Mouse (Mus musculus): ENCODE data around the gene Lrrfip2. TPM values are rescaled to one million over a fixed set of nuclear protein-coding genes. Genes with fewer than 3 reads are reported as not detected.

The Lrrfip2 gene
- total and polyA plus RNA-seq, 2 experiments from 2014 or later, result 73.9 to 86.6 TPM

DNA sequence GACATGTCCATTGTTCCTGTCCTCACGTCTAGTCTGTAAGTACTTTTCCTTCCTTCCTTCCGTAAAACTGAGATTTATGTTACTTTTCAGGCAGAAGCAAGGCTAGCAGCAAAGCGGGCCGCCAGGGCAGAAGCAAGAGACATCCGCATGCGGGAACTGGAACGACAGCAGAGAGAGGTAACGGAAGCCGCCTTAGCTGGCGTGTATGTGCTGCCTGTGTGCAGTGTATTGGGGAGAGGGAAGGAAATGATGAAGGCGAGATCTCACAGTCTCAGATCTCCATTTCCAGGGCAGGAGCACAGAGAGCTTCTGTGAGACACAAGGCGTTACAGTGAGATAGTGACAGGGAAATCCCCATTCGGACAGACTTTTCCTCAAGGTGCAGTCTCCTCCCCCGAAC lies 43.8 kb downstream of the Lrrfip2 start:
- H3K9me3 ChIP-seq (replicated peaks; ENCODE audit: control insufficient read depth, low read length), result no peaks in the 10 kb centered on the region
- H3K27me3 ChIP-seq (ENCODE audit: control insufficient read depth, insufficient read depth, low read length), result no peaks in the 10 kb centered on the region

DNA sequence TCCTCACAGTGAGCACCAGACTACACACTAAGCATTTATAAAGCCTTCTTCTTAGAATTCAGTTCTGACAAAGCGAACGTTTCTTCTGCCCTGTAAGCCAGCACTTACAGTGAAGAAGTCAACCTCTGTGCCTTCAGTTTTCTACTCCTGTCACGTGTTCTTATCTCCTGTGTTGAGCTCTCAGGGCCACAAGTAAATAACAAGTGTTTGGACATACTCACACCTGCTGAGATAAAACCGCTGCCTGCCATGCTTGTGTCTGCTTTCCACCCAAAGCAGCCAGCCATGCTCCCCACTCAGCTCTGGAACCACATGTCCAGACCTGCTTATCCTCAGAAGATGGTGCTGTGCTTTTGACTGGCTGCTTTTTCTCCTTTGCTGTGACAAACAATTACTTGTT lies 49.2 kb downstream of the Lrrfip2 start:
- Histone ChIP-seq H3K4me3 (ENCODE audit: low read depth, low read length) (no peak overlapping the region), H3K27me3 (ENCODE audit: control insufficient read depth, insufficient read depth, low read length) (no peaks in the 10 kb centered on the region), H3K4me2 (ENCODE audit: low read depth, low read length) (no peak overlapping the region), H3K9ac (replicated peaks; ENCODE audit: low read depth, low read length) (no peak overlapping the region), H3K27ac (ENCODE audit: low read depth) (no peak overlapping the region), H3K9me3 (replicated peaks; ENCODE audit: control insufficient read depth, low read length) (no peaks in the 10 kb centered on the region), H3K4me1 (ENCODE audit: control insufficient read depth, insufficient read depth) (0 out of 2 replicates have a peak, but pooled peaks cover 16% of the 10 kb centered on the region), H3K36me3 (replicated peaks; ENCODE audit: control insufficient read depth, insufficient read depth, low read length) (peaks cover 2% of the 10 kb centered on the region)
- ATAC-seq (ENCODE audit: insufficient read depth, low read depth), result no peak
- no peak for DNase-seq (ENCODE audit: low spot score)
- no peak for TF ChIP-seq CTCF (IDR thresholded peaks at IDR 0.05; ENCODE audit: low read depth)
- TF ChIP-seq EP300 (IDR thresholded peaks at IDR 0.05; ENCODE audit: low read depth), result no peak
- 35% methylated on average over 4 of the region's 4 CpGs for WGBS

More for the DNA sequence above, 43.8 kb downstream of the Lrrfip2 start:
- Histone ChIP-seq H3K27ac (ENCODE audit: low read depth) (no peak overlapping the region), H3K4me2 (ENCODE audit: low read depth, low read length) (no peak overlapping the region), H3K36me3 (replicated peaks; ENCODE audit: control insufficient read depth, insufficient read depth, low read length) (peaks cover 8% of the 10 kb centered on the region), H3K4me3 (ENCODE audit: low read depth, low read length) (no peak overlapping the region), H3K4me1 (ENCODE audit: control insufficient read depth, insufficient read depth) (peaks cover 10% of the 10 kb centered on the region; the same call in 1 of the 2 replicates), H3K9ac (replicated peaks; ENCODE audit: low read depth, low read length) (no peak overlapping the region)
- ATAC-seq (ENCODE audit: insufficient read depth, low read depth), result no peak
- TF ChIP-seq EP300 (IDR thresholded peaks at IDR 0.05; ENCODE audit: low read depth), result no peak
- TF ChIP-seq CTCF (IDR thresholded peaks at IDR 0.05; ENCODE audit: low read depth), result no peak
- DNase-seq (ENCODE audit: low spot score), result no peak
- WGBS, result 77% methylated on average over 14 of the region's 14 CpGs

DNA sequence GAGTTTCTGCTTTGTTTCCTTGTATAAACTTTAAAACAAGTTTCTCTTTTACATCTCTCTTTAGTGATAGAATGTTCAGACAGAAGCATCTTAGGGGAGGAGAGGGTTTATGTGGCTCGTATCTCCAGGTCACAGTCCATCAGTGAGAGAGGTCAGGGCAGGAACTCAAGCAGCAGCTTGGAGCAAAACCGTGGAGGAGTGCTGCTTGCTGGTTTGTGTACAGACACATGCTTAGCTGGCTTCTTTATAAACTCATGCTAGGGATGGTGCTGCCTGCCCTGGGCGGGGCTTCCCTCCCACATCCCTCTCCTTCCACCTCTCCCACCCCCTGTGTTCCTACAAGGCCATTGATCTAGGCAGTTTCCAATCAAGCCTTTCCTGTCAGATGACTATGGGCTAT lies 53.0 kb downstream of the Lrrfip2 start:
- no peaks in the 10 kb centered on the region for H3K27me3 ChIP-seq (ENCODE audit: control insufficient read depth, insufficient read depth, low read length)
- peaks cover 7% of the 10 kb centered on the region; the same call in 1 of the 2 replicates for H3K36me3 ChIP-seq (replicated peaks; ENCODE audit: control insufficient read depth, insufficient read depth, low read length)
- no peaks in the 10 kb centered on the region for H3K9me3 ChIP-seq (replicated peaks; ENCODE audit: control insufficient read depth, low read length)
- H3K4me2 ChIP-seq (ENCODE audit: low read depth, low read length), result no peak overlapping the region
- H3K27ac ChIP-seq (ENCODE audit: low read depth), result no peak overlapping the region
- no peak overlapping the region for H3K9ac ChIP-seq (replicated peaks; ENCODE audit: low read depth, low read length)
- ATAC-seq (ENCODE audit: insufficient read depth, low read depth) (no peak), DNase-seq (ENCODE audit: low spot score) (no peak)
- TF ChIP-seq EP300 (IDR thresholded peaks at IDR 0.05; ENCODE audit: low read depth) (no peak), CTCF (IDR thresholded peaks at IDR 0.05; ENCODE audit: low read depth) (no peak)
- 0 out of 2 replicates have a peak, but pooled peaks cover 11% of the 10 kb centered on the region for H3K4me1 ChIP-seq (ENCODE audit: control insufficient read depth, insufficient read depth)
- WGBS, result 42% methylated on average over 3 of the region's 3 CpGs
- no peak overlapping the region for H3K4me3 ChIP-seq (ENCODE audit: low read depth, low read length)

DNA sequence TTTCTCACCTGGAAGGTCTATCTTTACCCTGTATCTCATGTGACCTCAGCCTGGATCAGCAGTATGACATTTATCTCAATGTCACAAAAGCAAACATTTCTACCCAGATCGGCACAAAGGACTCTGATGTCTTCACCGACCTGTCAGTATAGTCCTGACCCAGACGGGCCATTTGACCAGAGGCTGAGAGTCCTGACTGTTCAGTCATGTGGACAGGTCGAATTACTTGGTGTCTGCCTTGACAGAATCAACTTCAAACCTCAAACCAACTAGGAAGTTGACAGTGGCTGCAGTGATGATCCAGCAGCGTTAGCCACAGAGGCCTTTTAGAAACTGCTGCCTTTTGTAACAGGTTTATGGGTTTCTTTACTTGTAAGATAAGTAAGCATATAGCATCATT lies 56.7 kb downstream of the Lrrfip2 start:
- Histone ChIP-seq H3K4me3 (ENCODE audit: low read depth, low read length) (no peak overlapping the region), H3K27me3 (ENCODE audit: control insufficient read depth, insufficient read depth, low read length) (no peaks in the 10 kb centered on the region), H3K4me2 (ENCODE audit: low read depth, low read length) (no peak overlapping the region), H3K9me3 (replicated peaks; ENCODE audit: control insufficient read depth, low read length) (no peaks in the 10 kb centered on the region), H3K9ac (replicated peaks; ENCODE audit: low read depth, low read length) (no peak overlapping the region), H3K27ac (ENCODE audit: low read depth) (no peak overlapping the region), H3K36me3 (replicated peaks; ENCODE audit: control insufficient read depth, insufficient read depth, low read length) (peaks cover 10% of the 10 kb centered on the region), H3K4me1 (ENCODE audit: control insufficient read depth, insufficient read depth) (no peaks in the 10 kb centered on the region)
- DNase-seq (ENCODE audit: low spot score) (no peak), ATAC-seq (ENCODE audit: insufficient read depth, low read depth) (no peak)
- WGBS, result 62% methylated on average over 5 of the region's 5 CpGs
- no peak for TF ChIP-seq CTCF (IDR thresholded peaks at IDR 0.05; ENCODE audit: low read depth)
- no peak for TF ChIP-seq EP300 (IDR thresholded peaks at IDR 0.05; ENCODE audit: low read depth)

DNA sequence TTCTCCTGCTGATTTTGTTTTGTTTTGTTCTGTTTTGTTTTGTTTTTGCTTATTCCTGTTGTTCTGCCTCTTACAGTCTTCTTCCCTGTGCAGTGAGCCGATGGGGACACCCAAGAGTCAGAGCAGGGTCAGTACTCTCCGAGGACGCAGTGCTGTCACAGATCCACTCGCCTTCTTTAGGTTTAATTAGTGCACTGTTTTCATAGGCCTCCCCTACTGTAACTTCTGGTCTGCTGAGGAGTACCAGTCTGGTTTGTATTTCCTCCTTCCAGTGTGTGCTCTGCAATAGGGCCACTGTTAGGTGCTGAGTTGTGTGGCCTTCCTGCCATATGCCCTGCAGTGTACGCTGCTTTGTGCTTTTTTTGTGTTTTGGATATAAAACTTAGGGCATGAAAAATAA lies 61.6 kb downstream of the Lrrfip2 start:
- H3K9me3 ChIP-seq (replicated peaks; ENCODE audit: control insufficient read depth, low read length), result no peaks in the 10 kb centered on the region
- TF ChIP-seq CTCF (IDR thresholded peaks at IDR 0.05; ENCODE audit: low read depth), result no peak
- no peak for TF ChIP-seq EP300 (IDR thresholded peaks at IDR 0.05; ENCODE audit: low read depth)
- DNase-seq (ENCODE audit: low spot score), result no peak
- ATAC-seq (ENCODE audit: insufficient read depth, low read depth), result no peak
- H3K4me2 ChIP-seq (ENCODE audit: low read depth, low read length), result no peak overlapping the region
- WGBS, result 85% methylated on average over 5 of the region's 5 CpGs
- no peaks in the 10 kb centered on the region for H3K4me1 ChIP-seq (ENCODE audit: control insufficient read depth, insufficient read depth)
- H3K36me3 ChIP-seq (replicated peaks; ENCODE audit: control insufficient read depth, insufficient read depth, low read length), result peaks cover 41% of the 10 kb centered on the region
- no peak overlapping the region for H3K27ac ChIP-seq (ENCODE audit: low read depth)
- H3K9ac ChIP-seq (replicated peaks; ENCODE audit: low read depth, low read length), result no peak overlapping the region
- H3K4me3 ChIP-seq (ENCODE audit: low read depth, low read length), result no peak overlapping the region
- H3K27me3 ChIP-seq (ENCODE audit: control insufficient read depth, insufficient read depth, low read length), result no peaks in the 10 kb centered on the region

DNA sequence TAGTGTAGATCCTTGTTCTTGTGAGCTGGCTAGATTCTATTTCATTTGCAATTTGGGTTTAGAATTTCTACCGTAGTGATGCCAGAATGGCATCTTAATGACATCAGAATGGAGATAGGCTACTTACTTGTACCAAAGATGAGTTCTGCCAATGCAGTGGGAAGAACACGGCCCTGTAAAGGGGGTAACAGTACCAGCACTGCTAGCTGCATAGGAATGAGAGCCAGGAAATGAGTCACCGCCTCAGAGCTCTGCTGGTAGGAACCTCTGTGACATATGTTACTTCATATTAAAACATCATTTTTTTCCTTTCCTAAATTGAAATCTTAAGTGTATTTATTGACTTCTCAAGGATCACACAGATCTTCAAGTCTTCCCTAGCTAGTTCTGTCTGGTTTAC lies 64.8 kb downstream of the Lrrfip2 start:
- H3K4me3 ChIP-seq (ENCODE audit: low read depth, low read length), result no peak overlapping the region
- H3K27ac ChIP-seq (ENCODE audit: low read depth), result no peak overlapping the region
- H3K9me3 ChIP-seq (replicated peaks; ENCODE audit: control insufficient read depth, low read length), result no peaks in the 10 kb centered on the region
- DNase-seq (ENCODE audit: low spot score), result no peak
- H3K4me1 ChIP-seq (ENCODE audit: control insufficient read depth, insufficient read depth), result no peaks in the 10 kb centered on the region
- no peak for TF ChIP-seq EP300 (IDR thresholded peaks at IDR 0.05; ENCODE audit: low read depth)
- TF ChIP-seq CTCF (IDR thresholded peaks at IDR 0.05; ENCODE audit: low read depth), result no peak
- no peaks in the 10 kb centered on the region for H3K27me3 ChIP-seq (ENCODE audit: control insufficient read depth, insufficient read depth, low read length)
- WGBS, result 48% methylated on average over 3 of the region's 3 CpGs
- peaks cover 51% of the 10 kb centered on the region for H3K36me3 ChIP-seq (replicated peaks; ENCODE audit: control insufficient read depth, insufficient read depth, low read length)
- no peak overlapping the region for H3K4me2 ChIP-seq (ENCODE audit: low read depth, low read length)
- H3K9ac ChIP-seq (replicated peaks; ENCODE audit: low read depth, low read length), result no peak overlapping the region
- ATAC-seq (ENCODE audit: insufficient read depth, low read depth), result no peak
